Mouse (Mus musculus) kidney, embryonic 16.5 days (tissue): ENCODE results near the gene Usf2. TPM values are rescaled to one million over a fixed set of nuclear protein-coding genes. Genes with fewer than 3 reads are reported as not detected.

Source experiments
- ATAC-seq: fragments of 200-750 bp; cut with Nextera tagmentation; 2 replicates; pipeline ENCODE4 v1.8.0; 2017; ENCODE audit warnings: moderate TSS enrichment; ENCODE audit not compliant: low FRiP score, low TSS enrichment
- H3K27ac ChIP-seq: fragments of 300-500 bp; sonication (generic); 2 replicates; pipeline ENCODE4 v1.5.1; 2014; ENCODE audit warnings: low read length
- H3K27me3 ChIP-seq: fragments of 300-500 bp; sonication (generic); 2 replicates; pipeline ENCODE4 v1.6.1; 2014; ENCODE audit warnings: low read length, control low read depth, mixed read lengths; ENCODE audit not compliant: insufficient read depth
- H3K36me3 ChIP-seq: fragments of 300-500 bp; sonication (generic); 2 replicates; pipeline ENCODE4 v1.6.1; 2014; ENCODE audit warnings: low read length, control low read depth, mixed read lengths; ENCODE audit not compliant: insufficient read depth
- H3K4me1 ChIP-seq: fragments of 300-500 bp; sonication (generic); 2 replicates; pipeline ENCODE4 v1.6.1; 2014; ENCODE audit warnings: low read length, control low read depth, mixed read lengths; ENCODE audit not compliant: insufficient read depth
- H3K4me2 ChIP-seq: fragments of 300-500 bp; sonication (generic); replicated peaks from 2 replicates; pipeline ENCODE4 v1.6.1; 2014; ENCODE audit warnings: low read depth, low read length
- H3K4me3 ChIP-seq: fragments of 300-500 bp; sonication (generic); 2 replicates; pipeline ENCODE4 v1.5.1; 2014; ENCODE audit warnings: mild to moderate bottlenecking, low read length
- H3K9ac ChIP-seq: fragments of 300-500 bp; sonication (generic); replicated peaks from 2 replicates; pipeline ENCODE4 v1.6.1; 2014; ENCODE audit warnings: low read length
- H3K9me3 ChIP-seq: fragments of 300-500 bp; sonication (generic); 2 replicates; pipeline ENCODE4 v1.6.1; 2016; ENCODE audit warnings: low read length, control low read depth
- WGBS: fragments of 180-500 bp; shearing (Covaris S2); extraction: QIAGEN DNeasy Blood & Tissue Kit; methylation state at CpG from one replicate; pipeline ENCODE4 v1.1.7; 2014; 5-methylcytosine and 5-hydroxymethylcytosine counted together
- polyA plus RNA-seq: library from polyadenylated mRNA; unstranded; fragments of >200 nt; fragmentation: Nextera tagmentation; extraction: Ambion mirVana; gene quantifications from 2 replicates; pipeline ENCODE4 v1.2.1, GENCODE M21; 2015

Gene Usf2
- polyA plus RNA-seq, 1 experiment from 2014 or later = 25.3 TPM

GRCm38 (mm10) chr7:30973501-30974289 lies 17.1 kb upstream of the Usf2 start, which contains the start of gene Fam187b:
Gene Fam187b, plus strand, starts transcription at chr7:30973790.
- H3K27me3 ChIP-seq = peaks cover 8% of the 10 kb centered on the region; the same call in 1 of the 2 replicates
- H3K27ac ChIP-seq = peak within 1 kb of the TSS; percentile 96
- peaks cover under 1% of the 10 kb centered on the region; the same call in 1 of the 2 replicates for H3K36me3 ChIP-seq
- H3K4me2 ChIP-seq = peak within 1 kb of the TSS; percentile 64
- ATAC-seq = peak; percentile 96
- WGBS = under 1% methylated on average over 37 of the region's 37 CpGs
- peak within 1 kb of the TSS; percentile 72 for H3K9ac ChIP-seq
- peak within 1 kb of the TSS; percentile 62 for H3K4me3 ChIP-seq
- peaks cover 16% of the 10 kb centered on the region for H3K4me1 ChIP-seq
- H3K9me3 ChIP-seq = no peaks in the 10 kb centered on the region

- H3K4me2 ChIP-seq = peak within 1 kb of the TSS; percentile 64
- H3K27ac ChIP-seq = peak within 1 kb of the TSS; percentile 96
- peaks cover 3% of the 10 kb centered on the region; the same call in 1 of the 2 replicates for H3K36me3 ChIP-seq
- ATAC-seq = peak; percentile 92; the same call in 1 of the 2 replicates
- H3K4me1 ChIP-seq = peaks cover 16% of the 10 kb centered on the region
- peaks cover 8% of the 10 kb centered on the region; the same call in 1 of the 2 replicates for H3K27me3 ChIP-seq
- H3K9me3 ChIP-seq = no peaks in the 10 kb centered on the region
- H3K4me3 ChIP-seq = peak within 1 kb of the TSS; percentile 62
- 1% methylated on average over 19 of the region's 19 CpGs for WGBS
- H3K9ac ChIP-seq = peak within 1 kb of the TSS; percentile 72
These were observed 16.6 kb upstream of the Usf2 start, which contains the start of gene Lsr for GRCm38 (mm10) chr7:30973251-30973500. Gene Lsr, minus strand, starts transcription at chr7:30973464.

GRCm38 (mm10) chr7:30972426-30973250 lies 16.0 kb upstream of the Usf2 start:
- H3K4me2 ChIP-seq = peak overlapping the region; percentile 64
- H3K4me3 ChIP-seq = peak overlapping the region; percentile 62
- H3K9ac ChIP-seq = peak overlapping the region; percentile 72
- H3K27me3 ChIP-seq = peaks cover 8% of the 10 kb centered on the region; the same call in 1 of the 2 replicates
- H3K27ac ChIP-seq = peak overlapping the region; percentile 67
- WGBS = 4% methylated on average over 41 of the region's 41 CpGs
- peaks cover 3% of the 10 kb centered on the region; the same call in 1 of the 2 replicates for H3K36me3 ChIP-seq
- peak; percentile 53; the same call in 1 of the 2 replicates for ATAC-seq
- H3K9me3 ChIP-seq = no peaks in the 10 kb centered on the region
- peaks cover 16% of the 10 kb centered on the region for H3K4me1 ChIP-seq

GRCm38 (mm10) chr7:30971901-30972300 lies 15.3 kb upstream of the Usf2 start:
- Histone ChIP-seq H3K9me3 (no peaks in the 10 kb centered on the region), H3K9ac (peak overlapping the region; percentile 72), H3K36me3 (peaks cover 3% of the 10 kb centered on the region; the same call in 1 of the 2 replicates), H3K4me2 (peak overlapping the region; percentile 64), H3K4me3 (peak overlapping the region; percentile 62), H3K27ac (no peak overlapping the region), H3K4me1 (peaks cover 16% of the 10 kb centered on the region), H3K27me3 (peaks cover 8% of the 10 kb centered on the region; the same call in 1 of the 2 replicates)
- WGBS = 87% methylated on average over 15 of the region's 15 CpGs
- ATAC-seq = no peak

GRCm38 (mm10) chr7:30969174-30969573 lies 12.6 kb upstream of the Usf2 start:
- WGBS = 83% methylated on average over 4 of the region's 4 CpGs
- H3K27me3 ChIP-seq = peaks cover 8% of the 10 kb centered on the region; the same call in 1 of the 2 replicates

GRCm38 (mm10) chr7:30968611-30969010 lies 12.0 kb upstream of the Usf2 start:
- peaks cover 9% of the 10 kb centered on the region for H3K4me1 ChIP-seq
- H3K9ac ChIP-seq = no peak overlapping the region
- H3K27me3 ChIP-seq = peaks cover 7% of the 10 kb centered on the region; the same call in 1 of the 2 replicates
- no peaks in the 10 kb centered on the region for H3K9me3 ChIP-seq
- H3K36me3 ChIP-seq = peaks cover 3% of the 10 kb centered on the region; the same call in 1 of the 2 replicates
- 90% methylated on average over 8 of the region's 8 CpGs for WGBS
- H3K27ac ChIP-seq = no peak overlapping the region
- no peak overlapping the region for H3K4me2 ChIP-seq
- no peak for ATAC-seq
- H3K4me3 ChIP-seq = no peak overlapping the region

More at GRCm38 (mm10) chr7:30969174-30969573, 12.6 kb upstream of the Usf2 start:
- H3K4me1 ChIP-seq = peaks cover 10% of the 10 kb centered on the region
- H3K9ac ChIP-seq = no peak overlapping the region
- H3K9me3 ChIP-seq = no peaks in the 10 kb centered on the region
- no peak overlapping the region for H3K4me3 ChIP-seq
- no peak for ATAC-seq
- peaks cover 3% of the 10 kb centered on the region; the same call in 1 of the 2 replicates for H3K36me3 ChIP-seq
- no peak overlapping the region for H3K4me2 ChIP-seq
- no peak overlapping the region for H3K27ac ChIP-seq

- no peak for ATAC-seq
- Histone ChIP-seq H3K4me3 (no peak overlapping the region), H3K27ac (no peak overlapping the region), H3K9me3 (no peaks in the 10 kb centered on the region), H3K4me2 (no peak overlapping the region), H3K36me3 (peaks cover 3% of the 10 kb centered on the region; the same call in 1 of the 2 replicates), H3K27me3 (no peaks in the 10 kb centered on the region; the same call in 1 of the 2 replicates), H3K9ac (no peak overlapping the region), H3K4me1 (no peaks in the 10 kb centered on the region)
- WGBS = 78% methylated on average over 3 of the region's 3 CpGs
These were observed 10.1 kb upstream of the Usf2 start for GRCm38 (mm10) chr7:30966657-30967056.

- no peak overlapping the region for H3K27ac ChIP-seq
- H3K9ac ChIP-seq = no peak overlapping the region
- H3K4me2 ChIP-seq = no peak overlapping the region
- WGBS = 72% methylated on average over 14 of the region's 14 CpGs
- ATAC-seq = no peak
- H3K9me3 ChIP-seq = no peaks in the 10 kb centered on the region
- no peak overlapping the region for H3K4me3 ChIP-seq
- H3K36me3 ChIP-seq = peaks cover 3% of the 10 kb centered on the region; the same call in 1 of the 2 replicates
- H3K27me3 ChIP-seq = no peaks in the 10 kb centered on the region
- no peaks in the 10 kb centered on the region for H3K4me1 ChIP-seq
These were observed 9.1 kb upstream of the Usf2 start for GRCm38 (mm10) chr7:30965677-30966076.

- no peak overlapping the region for H3K4me3 ChIP-seq
- H3K9me3 ChIP-seq = no peaks in the 10 kb centered on the region
- H3K27ac ChIP-seq = no peak overlapping the region
- no peaks in the 10 kb centered on the region for H3K4me1 ChIP-seq
- H3K36me3 ChIP-seq = peaks cover 4% of the 10 kb centered on the region
- no peak for ATAC-seq
- 78% methylated on average over 7 of the region's 7 CpGs for WGBS
- H3K9ac ChIP-seq = no peak overlapping the region
- H3K27me3 ChIP-seq = no peaks in the 10 kb centered on the region
- no peak overlapping the region for H3K4me2 ChIP-seq
These were observed 7.8 kb upstream of the Usf2 start for GRCm38 (mm10) chr7:30964366-30964765.
